Mouse (Mus musculus) liver, embryonic 14.5 days (tissue): ENCODE data around the gene Dock1. TPM values are rescaled to one million over a fixed set of nuclear protein-coding genes. Genes with fewer than 3 reads are reported as not detected.

Source experiments
- ATAC-seq: fragments of 200-750 bp; cut with Nextera tagmentation; 2 replicates; pipeline ENCODE4 v1.8.0; 2017; ENCODE audit warnings: moderate number of reproducible peaks, mild to moderate bottlenecking, moderate library complexity; ENCODE audit not compliant: insufficient read depth
- DNase-seq, 3 experiments: peaks; one replicate each; pipeline ENCODE4 v3.0.0-alpha.2; 2012 to 2013; ENCODE audit warnings: low read depth in 3 of 3, low spot score in 3 of 3
- H3K27ac ChIP-seq: fragments of 300-500 bp; sonication (generic); 2 replicates; pipeline ENCODE4 v1.5.1; 2014; ENCODE audit warnings: moderate library complexity, mild to moderate bottlenecking, control low read depth, inconsistent platforms
- H3K27me3 ChIP-seq: fragments of 300-500 bp; sonication (generic); 2 replicates; pipeline ENCODE4 v1.6.1; 2014; ENCODE audit warnings: mild to moderate bottlenecking, low read length, moderate library complexity; ENCODE audit not compliant: control insufficient read depth, insufficient read depth
- H3K36me3 ChIP-seq: fragments of 300-500 bp; sonication (generic); replicated peaks from 2 replicates; pipeline ENCODE4 v1.6.1; 2014; ENCODE audit warnings: low read depth; ENCODE audit not compliant: control insufficient read depth, insufficient read depth
- H3K4me1 ChIP-seq, 2 experiments: fragments of 200-500 bp in 1 of 2; fragments of 300-500 bp in 1 of 2; sonication (generic) in 1 of 2; replicated peaks; 2 replicates each; pipeline ENCODE4 v1.6.1; 2012 to 2014; ENCODE audit warnings: antibody characterized with exemption in 1 of 2, inconsistent platforms in 1 of 2, low read length in 1 of 2; ENCODE audit not compliant: control insufficient read depth in 2 of 2, insufficient read depth in 2 of 2
- H3K4me2 ChIP-seq: fragments of 300-500 bp; sonication (generic); 2 replicates; pipeline ENCODE4 v1.6.1; 2014; ENCODE audit warnings: low read depth, mild to moderate bottlenecking, control low read depth, moderate library complexity
- H3K4me3 ChIP-seq, 2 experiments: fragments of 200-500 bp in 1 of 2; fragments of 300-500 bp in 1 of 2; sonication (generic) in 1 of 2; 2 replicates each; pipeline ENCODE4 v1.5.1; 2012 to 2014; ENCODE audit warnings: low read depth in 2 of 2, low read length in 2 of 2, mild to moderate bottlenecking in 2 of 2, control low read depth in 1 of 2, inconsistent platforms in 1 of 2, moderate library complexity in 1 of 2; ENCODE audit not compliant: insufficient read depth in 1 of 2
- H3K9ac ChIP-seq: fragments of 300-500 bp; sonication (generic); replicated peaks from 2 replicates; pipeline ENCODE4 v1.6.1; 2014; ENCODE audit warnings: mild to moderate bottlenecking, control low read depth, moderate library complexity
- H3K9me3 ChIP-seq: fragments of 300-500 bp; sonication (generic); 2 replicates; pipeline ENCODE4 v1.6.1; 2016; ENCODE audit warnings: low read length, mixed read lengths; ENCODE audit not compliant: control insufficient read depth
- CTCF ChIP-seq: IDR thresholded peaks from 2 replicates; pipeline ENCODE4 v1.5.1; 2016; ENCODE audit warnings: antibody characterized with exemption, low read depth, control low read depth
- EP300 ChIP-seq: IDR thresholded peaks from 2 replicates; pipeline ENCODE4 v1.6.1; 2016; ENCODE audit warnings: antibody characterized with exemption, low read depth
- WGBS: fragments of 180-500 bp; shearing (Covaris S2); extraction: QIAGEN DNeasy Blood & Tissue Kit; methylation state at CpG from one replicate; pipeline ENCODE4 v1.1.7; 2014; ENCODE audit not compliant: insufficient replicate concordance; 5-methylcytosine and 5-hydroxymethylcytosine counted together
- polyA plus RNA-seq, 2 experiments: library from polyadenylated mRNA; depleted of rRNA in 1 of 2; stranded (reverse) in 1 of 2; unstranded in 1 of 2; fragments of >200 nt; fragmentation: Nextera tagmentation in 1 of 2; extraction: Ambion mirVana in 1 of 2; gene quantifications; 2 replicates each; pipeline versions ENCODE4 v1.2.1 to v1.2.3; 2012 to 2014

The Dock1 gene
- polyA plus RNA-seq, 2 experiments, result 1.9 to 2.5 TPM

DNA sequence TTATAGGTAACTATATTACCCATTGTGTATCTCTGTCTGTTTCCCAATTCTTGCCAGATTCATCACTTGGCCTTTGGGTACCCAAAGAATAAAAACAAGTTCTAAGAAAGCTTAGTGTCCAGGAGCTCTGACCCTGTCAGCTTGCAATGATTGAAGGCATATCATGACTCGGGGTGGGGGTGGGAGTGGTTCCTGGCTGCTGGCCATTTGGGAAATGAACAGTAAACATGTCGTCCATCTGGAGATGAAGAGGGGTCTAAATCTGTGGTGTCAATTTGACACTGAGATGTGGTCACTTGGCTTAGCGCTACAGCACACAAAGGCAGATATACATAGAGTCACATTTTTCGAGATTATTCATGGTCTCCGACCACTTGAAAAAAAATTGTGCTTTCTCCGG, 213.1 kb downstream of the Dock1 start:
- no peak overlapping the region for H3K4me2 ChIP-seq
- H3K4me3 ChIP-seq, result no peak overlapping the region
- DNase-seq, result no peak
- H3K36me3 ChIP-seq, result no peaks in the 10 kb centered on the region
- TF ChIP-seq CTCF, result no peak
- TF ChIP-seq EP300, result no peak
- 61% methylated on average over 6 of the region's 6 CpGs for WGBS
- H3K27ac ChIP-seq, result no peak overlapping the region
- H3K27me3 ChIP-seq, result no peaks in the 10 kb centered on the region
- H3K4me1 ChIP-seq, result no peaks in the 10 kb centered on the region
- ATAC-seq, result no peak
- H3K9me3 ChIP-seq, result no peaks in the 10 kb centered on the region
- no peak overlapping the region for H3K9ac ChIP-seq

DNA sequence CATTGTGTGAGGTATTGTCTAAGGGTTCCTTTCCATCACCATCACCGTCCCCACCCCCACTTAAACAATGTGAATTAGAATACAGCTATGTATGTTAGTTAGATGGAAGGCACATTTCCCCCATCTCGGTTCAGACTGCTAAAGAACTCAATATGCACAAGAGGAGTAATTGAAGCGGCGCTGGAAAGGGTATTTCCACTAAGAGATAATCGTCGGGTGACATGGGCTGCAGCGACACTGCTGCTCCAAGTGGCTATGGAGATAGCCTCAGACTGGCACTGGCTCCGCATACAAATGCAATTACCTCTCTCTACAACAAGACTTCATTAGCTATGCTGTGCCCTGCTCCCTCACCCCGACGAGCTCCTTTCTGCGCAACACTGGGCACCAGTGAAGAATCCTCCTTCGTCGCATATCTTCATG, 222.0 kb downstream of the Dock1 start:
- ATAC-seq (no peak), DNase-seq (no peak)
- Histone ChIP-seq H3K4me1 (no peaks in the 10 kb centered on the region), H3K4me2 (no peak overlapping the region), H3K27me3 (no peaks in the 10 kb centered on the region), H3K9ac (no peak overlapping the region), H3K36me3 (no peaks in the 10 kb centered on the region), H3K4me3 (no peak overlapping the region), H3K27ac (no peak overlapping the region), H3K9me3 (no peaks in the 10 kb centered on the region)
- WGBS, result 72% methylated on average over 13 of the region's 13 CpGs
- TF ChIP-seq EP300 (no peak), CTCF (no peak)

DNA sequence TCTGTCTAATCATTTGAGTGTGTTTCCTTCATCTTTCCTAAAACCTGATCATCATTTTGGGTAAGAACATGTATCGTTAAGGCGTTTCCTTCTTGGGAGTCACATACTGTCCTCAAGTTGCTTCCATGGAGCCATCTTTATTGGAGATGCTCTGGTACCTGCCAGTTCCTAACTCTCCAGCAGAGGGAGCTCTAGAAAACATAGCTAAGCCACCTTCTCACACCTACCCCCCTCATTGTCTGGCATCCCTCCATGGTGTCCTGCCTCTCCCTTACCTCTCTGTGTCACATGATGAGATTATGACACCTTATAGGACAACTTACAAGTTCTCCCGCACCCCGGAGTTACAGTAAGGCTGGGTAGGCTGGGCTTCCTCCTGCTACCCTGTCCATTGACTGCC, 222.5 kb downstream of the Dock1 start:
- no peak for DNase-seq
- Histone ChIP-seq H3K27ac (no peak overlapping the region), H3K4me2 (no peak overlapping the region), H3K9ac (no peak overlapping the region), H3K4me3 (no peak overlapping the region), H3K4me1 (no peaks in the 10 kb centered on the region), H3K36me3 (no peaks in the 10 kb centered on the region), H3K9me3 (no peaks in the 10 kb centered on the region), H3K27me3 (no peaks in the 10 kb centered on the region)
- WGBS, result 65% methylated on average over 4 of the region's 4 CpGs
- ATAC-seq, result no peak
- TF ChIP-seq EP300 (no peak), CTCF (peak; percentile 52)

DNA sequence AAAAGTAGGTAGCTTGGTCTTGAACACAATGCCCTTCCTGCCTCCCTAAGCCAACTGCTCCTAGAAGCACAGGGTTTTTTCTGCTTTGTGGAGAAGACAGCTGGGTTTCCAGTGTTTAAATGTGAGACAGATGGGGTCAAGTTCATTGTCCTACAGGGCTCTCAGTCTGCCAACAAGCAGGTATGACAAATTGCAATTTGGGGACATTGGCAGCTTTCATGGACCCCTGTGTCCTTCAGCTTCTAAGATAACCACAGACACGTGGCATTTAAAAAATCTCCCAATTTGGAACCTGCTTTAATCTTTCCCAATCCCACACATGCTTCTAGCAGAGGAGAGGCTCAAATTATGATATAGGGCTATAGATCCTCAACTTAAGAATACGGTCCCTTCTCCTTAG, 224.2 kb downstream of the Dock1 start:
- DNase-seq, result no peak
- no peaks in the 10 kb centered on the region for H3K4me1 ChIP-seq
- TF ChIP-seq EP300, result no peak
- TF ChIP-seq CTCF, result no peak
- H3K9ac ChIP-seq, result no peak overlapping the region
- 46% methylated on average over 2 of the region's 2 CpGs for WGBS
- no peaks in the 10 kb centered on the region for H3K27me3 ChIP-seq
- H3K36me3 ChIP-seq, result no peaks in the 10 kb centered on the region
- no peak for ATAC-seq
- no peak overlapping the region for H3K4me3 ChIP-seq
- no peak overlapping the region for H3K4me2 ChIP-seq
- H3K9me3 ChIP-seq, result no peaks in the 10 kb centered on the region
- no peak overlapping the region for H3K27ac ChIP-seq

DNA sequence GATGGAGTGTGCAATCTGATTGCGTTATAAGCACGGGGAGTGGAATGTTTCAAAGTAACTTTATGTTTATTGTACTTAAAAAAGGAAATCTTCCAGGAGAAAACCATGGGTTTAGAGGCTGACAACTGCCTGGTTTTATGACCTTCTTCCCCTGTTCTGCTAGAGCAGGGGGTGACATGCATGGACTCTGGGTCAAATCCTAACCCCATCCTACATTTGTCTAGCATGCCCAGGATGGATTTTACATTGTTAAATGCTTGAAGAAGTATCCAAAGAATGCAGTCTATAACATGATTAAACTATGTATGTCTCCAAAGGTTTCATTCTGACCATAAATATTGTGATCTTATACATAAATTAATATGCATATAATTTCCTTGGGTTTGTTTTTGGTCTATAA, 229.0 kb downstream of the Dock1 start:
- Histone ChIP-seq H3K4me1 (no peaks in the 10 kb centered on the region), H3K4me3 (no peak overlapping the region), H3K4me2 (no peak overlapping the region), H3K36me3 (no peaks in the 10 kb centered on the region), H3K27ac (no peak overlapping the region), H3K9me3 (no peaks in the 10 kb centered on the region), H3K9ac (no peak overlapping the region), H3K27me3 (no peaks in the 10 kb centered on the region)
- whole genome bisulfite sequencing, result 69% methylated on average over 2 of the region's 2 CpGs
- DNase-seq (no peak), ATAC-seq (no peak)
- TF ChIP-seq EP300 (no peak), CTCF (no peak)

DNA sequence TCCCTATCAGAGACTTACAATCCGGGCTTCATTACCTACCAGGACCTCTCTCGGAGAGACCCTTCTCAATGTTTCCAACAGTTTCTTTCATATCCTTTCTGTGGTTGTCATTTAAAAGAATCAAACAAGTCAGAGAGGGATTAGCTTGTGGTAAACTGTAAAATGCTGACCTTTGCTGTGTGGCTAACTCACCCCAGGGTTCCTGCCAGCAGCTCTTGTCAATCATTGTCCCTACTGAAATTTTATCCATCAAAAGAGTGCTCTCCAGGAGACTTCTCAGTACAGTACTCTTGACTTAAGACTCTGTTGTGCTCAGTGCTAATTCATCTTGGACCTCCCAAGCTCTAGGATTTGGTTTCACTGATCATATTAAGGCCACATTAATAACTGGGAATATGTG, 231.5 kb downstream of the Dock1 start:
- TF ChIP-seq EP300 (no peak), CTCF (no peak)
- WGBS, result 60% methylated on average over 2 of the region's 2 CpGs
- no peak overlapping the region for H3K4me2 ChIP-seq
- H3K4me3 ChIP-seq, result no peak overlapping the region
- ATAC-seq, result no peak
- DNase-seq, result no peak
- no peak overlapping the region for H3K9ac ChIP-seq
- H3K27me3 ChIP-seq, result no peaks in the 10 kb centered on the region
- H3K4me1 ChIP-seq, result no peaks in the 10 kb centered on the region
- H3K9me3 ChIP-seq, result no peaks in the 10 kb centered on the region
- H3K27ac ChIP-seq, result no peak overlapping the region
- no peaks in the 10 kb centered on the region for H3K36me3 ChIP-seq
